Mouse (Mus musculus) bone marrow, adult 2 months (tissue): ENCODE measurements around the gene Slc35a1.

Experiments
- CTCF ChIP-seq: fragments of 200-500 bp; IDR thresholded peaks from 2 replicates; pipeline ENCODE4 v1.5.1; 2011; ENCODE audit warnings: low read length, control low read depth; ENCODE audit not compliant: control insufficient read depth, insufficient read depth
- POLR2A ChIP-seq: fragments of 200-500 bp; IDR thresholded peaks from 2 replicates; pipeline ENCODE4 v1.6.1; 2011; ENCODE audit warnings: low read depth, mild to moderate bottlenecking, control low read depth, low read length, borderline replicate concordance; ENCODE audit not compliant: control insufficient read depth

DNA sequence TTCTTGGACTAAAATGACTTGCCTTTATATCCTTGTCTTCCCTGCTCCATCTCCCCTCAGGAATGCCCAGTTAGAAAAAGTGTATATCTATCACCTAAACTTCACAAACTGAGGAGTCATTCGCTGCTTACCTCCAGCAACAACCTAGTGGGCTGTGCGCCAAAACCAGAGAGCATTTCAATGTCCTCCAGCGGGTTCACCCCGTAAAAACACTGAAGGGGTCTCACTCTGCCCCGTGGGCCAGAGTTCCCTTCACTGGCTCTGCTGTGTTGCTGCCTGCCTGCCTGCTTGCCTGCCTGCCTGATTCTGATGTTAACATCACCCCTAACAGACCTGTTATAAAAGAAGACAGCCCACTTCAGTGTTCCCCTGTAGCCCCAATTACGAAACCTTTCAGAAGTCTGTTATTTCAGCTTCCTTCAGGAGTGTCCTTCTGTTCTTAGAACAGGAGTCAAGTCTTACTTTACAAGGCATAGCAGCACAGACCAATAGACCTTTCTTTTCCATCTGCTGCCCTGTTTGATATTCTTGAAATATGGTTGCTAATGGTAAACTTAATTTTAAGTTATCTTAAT is 73.6 kb downstream of the Slc35a1 start:
- TF ChIP-seq POLR2A (no peak), CTCF (no peak)
